Mouse (Mus musculus): ENCODE measurements around the gene Trem3.
A peak's percentile ranks its signal among the peaks of the same experiment; 100 is the strongest.

Trem3 gene

GRCm38 (mm10) chr17:48272158-48272557, 24.6 kb downstream of the Trem3 start:
- no peak for DNase-seq (ENCODE audit: low spot score)

- no peak for DNase-seq (ENCODE audit: low spot score)
Observed at GRCm38 (mm10) chr17:48272598-48272997, 25.0 kb downstream of the Trem3 start.

- DNase-seq (ENCODE audit: low spot score): no peak
Observed at GRCm38 (mm10) chr17:48274098-48274497, 26.5 kb downstream of the Trem3 start.

GRCm38 (mm10) chr17:48274885-48275284, 27.3 kb downstream of the Trem3 start:
- peak; percentile 70 for DNase-seq (ENCODE audit: low spot score)

- DNase-seq (ENCODE audit: low spot score): no peak
Observed at GRCm38 (mm10) chr17:48275736-48276135, 28.2 kb downstream of the Trem3 start.

GRCm38 (mm10) chr17:48278381-48278780, 30.8 kb downstream of the Trem3 start:
- DNase-seq (ENCODE audit: low spot score): no peak

GRCm38 (mm10) chr17:48279002-48279401, 31.4 kb downstream of the Trem3 start:
- DNase-seq (ENCODE audit: low spot score): no peak

GRCm38 (mm10) chr17:48280943-48281738, 33.6 kb downstream of the Trem3 start:
- peak; percentile 10 for DNase-seq (ENCODE audit: low spot score)

GRCm38 (mm10) chr17:48281739-48282085, 34.1 kb downstream of the Trem3 start:
- DNase-seq (ENCODE audit: low spot score): no peak

GRCm38 (mm10) chr17:48286765-48287164, 39.2 kb downstream of the Trem3 start:
- no peak for DNase-seq (ENCODE audit: low spot score)

- DNase-seq (ENCODE audit: low spot score): no peak
Observed at GRCm38 (mm10) chr17:48287276-48287675, 39.7 kb downstream of the Trem3 start.

- DNase-seq (ENCODE audit: low spot score): peak; percentile 23
Observed at GRCm38 (mm10) chr17:48293500-48294194, 46.1 kb downstream of the Trem3 start.

- DNase-seq (ENCODE audit: low spot score): no peak
Observed at GRCm38 (mm10) chr17:48299203-48299602, 51.6 kb downstream of the Trem3 start, which contains the start of gene Treml2. Treml2 (plus strand) TSS chr17:48299498.

GRCm38 (mm10) chr17:48299756-48300155, 52.2 kb downstream of the Trem3 start:
- DNase-seq (ENCODE audit: low spot score): peak; percentile 25

- DNase-seq (ENCODE audit: low spot score): peak; percentile 54
Observed at GRCm38 (mm10) chr17:48300199-48300598, 52.6 kb downstream of the Trem3 start.

GRCm38 (mm10) chr17:48300861-48301260, 53.3 kb downstream of the Trem3 start:
- DNase-seq (ENCODE audit: low spot score): peak; percentile 77

GRCm38 (mm10) chr17:48301792-48302191, 54.2 kb downstream of the Trem3 start:
- no peak for DNase-seq (ENCODE audit: low spot score)
